Mouse (Mus musculus): ENCODE measurements around the gene 1110051M20Rik. TPM values are rescaled to one million over a fixed set of nuclear protein-coding genes. Genes with fewer than 3 reads are reported as not detected.
A peak's percentile ranks its signal among the peaks of the same experiment; 100 is the strongest.

Gene 1110051M20Rik
- total RNA-seq, 2 experiments from 2014 or later, result 110 to 122 TPM

DNA sequence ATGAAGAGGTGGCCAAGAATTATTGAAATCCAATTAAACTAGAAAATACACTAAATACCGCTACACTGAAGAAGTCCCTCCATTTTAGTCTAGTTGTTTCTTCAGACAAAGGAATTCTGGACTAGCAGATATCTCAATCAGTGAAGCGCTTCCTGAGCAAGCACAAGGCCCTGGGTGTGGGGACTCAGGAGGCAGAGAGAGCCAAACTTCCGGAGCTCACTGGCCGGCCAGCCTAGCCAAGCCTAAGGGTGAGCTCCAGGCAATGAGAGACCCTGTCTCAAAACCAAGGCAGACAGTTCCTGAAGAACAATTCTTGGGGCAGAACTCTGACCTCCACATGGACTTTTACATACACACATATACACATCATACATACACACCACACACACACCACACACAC lies 95.6 kb downstream of the 1110051M20Rik start:
- no peak for DNase-seq (ENCODE audit: low spot score in 2 of 2)
- no peak overlapping the region for H3K4me3 ChIP-seq
- H3K27ac ChIP-seq, result no peak overlapping the region
- TF ChIP-seq CTCF (conservative IDR thresholded peaks at IDR 0.05), result no peak

DNA sequence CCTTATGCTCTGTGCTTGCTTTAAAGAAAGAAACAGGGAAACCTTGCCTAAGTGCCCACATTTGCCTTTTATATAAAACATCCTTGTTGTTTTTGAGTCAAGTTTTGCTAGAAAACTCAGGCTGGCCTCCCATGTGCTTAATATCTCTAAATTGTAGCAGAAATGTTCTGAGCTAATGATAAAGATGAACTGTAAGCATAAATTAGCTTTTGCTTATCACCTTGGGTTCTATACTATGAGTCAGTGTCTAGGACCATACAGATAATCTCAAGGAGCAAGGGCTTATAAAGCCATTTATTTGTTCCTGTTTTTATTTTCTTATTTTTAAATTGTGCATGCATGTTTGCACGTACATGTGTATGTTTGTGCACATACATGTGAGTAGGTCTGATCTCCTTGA lies 98.9 kb downstream of the 1110051M20Rik start:
- no peak overlapping the region for H3K27ac ChIP-seq
- no peak for DNase-seq (ENCODE audit: low spot score in 2 of 2)
- no peak overlapping the region for H3K4me3 ChIP-seq
- TF ChIP-seq CTCF (conservative IDR thresholded peaks at IDR 0.05), result no peak

DNA sequence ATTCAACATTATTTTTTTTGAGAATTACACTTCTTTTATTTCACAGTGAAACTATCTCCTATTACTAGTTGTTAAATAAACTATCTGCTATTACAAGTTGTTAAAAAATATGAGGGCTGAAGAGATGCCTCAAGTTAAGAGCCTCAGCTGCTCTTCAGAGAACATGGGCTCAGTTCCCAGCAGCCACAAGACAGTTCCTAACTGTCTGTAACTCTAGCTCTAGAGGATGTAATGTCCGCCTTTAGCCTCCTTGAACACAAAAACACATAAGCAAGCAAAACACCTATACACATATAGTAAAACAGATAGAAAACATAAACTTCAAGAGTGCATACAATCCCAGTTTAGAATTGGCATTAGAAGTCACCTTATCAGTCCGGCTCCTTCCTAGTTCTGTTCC lies 104.9 kb downstream of the 1110051M20Rik start:
- DNase-seq (ENCODE audit: low spot score in 2 of 2), result no peak
- no peak overlapping the region for H3K27ac ChIP-seq
- H3K4me3 ChIP-seq, result no peak overlapping the region
- no peak for TF ChIP-seq CTCF (conservative IDR thresholded peaks at IDR 0.05)

DNA sequence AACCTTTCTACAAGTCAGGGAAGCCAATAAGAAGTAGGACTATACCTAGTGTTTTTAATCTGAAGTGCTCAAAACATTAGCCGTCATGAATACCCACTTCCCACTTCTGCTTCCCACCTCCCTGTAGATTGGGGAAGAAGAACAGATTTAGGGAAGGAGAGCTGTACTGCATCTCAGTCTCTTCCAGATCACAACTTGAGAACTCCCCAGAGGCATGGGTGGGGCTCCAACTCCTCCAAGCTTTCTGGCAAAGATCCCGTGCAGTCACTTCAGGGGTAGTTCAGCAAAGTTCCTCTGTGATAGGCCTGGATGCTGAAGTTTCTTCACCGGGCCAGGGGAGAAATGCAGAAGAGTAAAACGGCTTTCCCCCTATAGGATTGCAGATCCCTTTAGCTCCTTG lies 109.4 kb downstream of the 1110051M20Rik start:
- no peak overlapping the region for H3K4me3 ChIP-seq
- no peak for TF ChIP-seq CTCF (conservative IDR thresholded peaks at IDR 0.05)
- no peak overlapping the region for H3K27ac ChIP-seq
- DNase-seq (ENCODE audit: low spot score in 2 of 2), result no peak

DNA sequence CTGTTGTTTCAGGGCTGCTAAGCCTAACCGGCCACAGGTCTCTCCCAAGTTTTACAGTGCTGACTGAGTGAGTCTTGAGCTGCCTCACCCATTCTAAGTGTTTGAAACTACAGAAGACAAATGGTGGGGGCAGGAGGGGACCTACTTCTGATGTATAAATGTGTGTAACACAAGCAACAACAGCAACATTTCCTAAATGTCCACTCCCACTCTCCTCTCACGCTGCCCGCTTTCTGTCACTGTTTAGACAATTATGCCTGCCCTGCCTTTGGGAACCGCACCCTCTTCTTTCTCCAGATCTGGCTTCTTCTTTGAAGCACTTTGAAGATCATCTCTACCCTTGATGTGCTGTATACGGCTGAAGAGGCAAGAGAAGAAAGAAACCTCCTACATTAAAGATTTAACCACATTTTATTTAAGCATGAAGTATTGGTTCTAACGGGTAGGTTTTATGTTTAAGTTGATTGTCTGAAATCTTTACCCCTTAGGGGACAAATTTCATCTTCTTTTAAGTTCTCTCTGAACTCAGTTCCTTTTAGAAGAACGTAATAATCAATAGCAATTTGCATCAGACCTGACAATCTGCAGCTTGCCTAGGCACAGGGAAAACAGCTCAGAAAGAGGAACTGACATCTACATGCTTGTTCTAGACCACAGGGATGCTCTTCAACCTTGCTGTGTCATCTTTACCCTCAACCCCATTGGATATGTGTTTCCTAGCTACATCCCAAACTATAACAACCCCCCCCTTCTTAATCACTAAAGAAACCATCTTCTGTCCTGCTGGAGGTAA lies 113.3 kb downstream of the 1110051M20Rik start:
- no peak overlapping the region for H3K4me3 ChIP-seq
- H3K27ac ChIP-seq, result peak overlapping the region; percentile 71
- no peak for TF ChIP-seq CTCF (conservative IDR thresholded peaks at IDR 0.05)
- no peak for DNase-seq (ENCODE audit: low spot score in 2 of 2)

DNA sequence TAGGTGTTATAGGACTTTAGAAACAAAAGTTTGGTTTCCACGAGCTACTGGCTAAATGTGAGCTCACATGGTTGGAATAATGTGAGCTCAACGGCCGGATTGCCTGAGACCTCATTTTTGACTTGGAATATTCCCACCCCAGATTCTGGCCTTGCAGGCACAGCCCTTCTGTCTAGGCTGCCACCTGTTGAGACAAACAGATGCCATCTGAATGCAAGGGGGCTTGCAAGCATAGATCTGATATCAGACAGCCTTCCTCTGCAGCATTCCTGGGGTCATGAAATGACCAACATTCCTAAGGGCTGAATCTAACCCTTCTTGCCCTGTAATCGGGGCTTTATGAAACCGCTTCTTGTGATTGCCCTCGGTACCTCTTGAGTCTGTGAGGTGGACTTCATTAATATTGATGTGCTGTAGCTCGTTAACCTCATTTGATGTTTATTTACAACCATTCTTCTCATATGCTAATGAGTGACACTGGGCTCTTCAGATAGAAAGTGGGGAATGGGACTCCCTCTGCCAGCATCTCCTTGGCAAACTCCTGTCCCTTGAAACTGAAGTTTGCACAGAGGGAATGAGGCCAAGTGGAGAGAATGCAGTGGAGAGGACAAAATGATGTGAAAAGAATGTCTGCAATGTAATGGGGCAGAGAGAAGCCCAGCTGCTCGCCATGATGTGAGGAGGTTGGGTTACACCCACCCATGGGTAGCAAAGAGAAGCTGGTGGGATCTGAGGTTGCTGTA lies 114.3 kb downstream of the 1110051M20Rik start:
- TF ChIP-seq CTCF (conservative IDR thresholded peaks at IDR 0.05), result no peak
- no peak for DNase-seq (ENCODE audit: low spot score in 2 of 2)
- peak overlapping the region; percentile 71 for H3K27ac ChIP-seq
- no peak overlapping the region for H3K4me3 ChIP-seq

DNA sequence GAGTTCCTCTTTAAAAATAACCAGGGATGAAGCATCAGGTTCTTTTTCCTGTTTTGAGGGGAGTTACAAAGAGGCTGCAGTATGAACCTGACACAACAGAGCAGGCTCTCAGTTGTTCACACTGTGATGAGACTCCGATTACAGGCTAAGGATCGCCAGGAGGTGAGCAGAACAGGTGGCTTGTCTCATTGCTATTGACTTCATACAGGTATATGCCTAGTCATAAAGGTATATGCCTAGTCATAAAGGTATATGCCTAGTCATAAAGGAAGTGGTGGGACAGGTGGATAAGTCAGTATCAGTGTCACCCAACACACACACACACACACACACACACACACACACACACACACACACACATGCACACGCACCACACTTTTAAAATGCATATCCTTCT lies 115.8 kb downstream of the 1110051M20Rik start:
- Histone ChIP-seq H3K4me3 (no peak overlapping the region), H3K27ac (peak overlapping the region; percentile 79)
- no peak for TF ChIP-seq CTCF (conservative IDR thresholded peaks at IDR 0.05)
- no peak for DNase-seq (ENCODE audit: low spot score in 2 of 2)

DNA sequence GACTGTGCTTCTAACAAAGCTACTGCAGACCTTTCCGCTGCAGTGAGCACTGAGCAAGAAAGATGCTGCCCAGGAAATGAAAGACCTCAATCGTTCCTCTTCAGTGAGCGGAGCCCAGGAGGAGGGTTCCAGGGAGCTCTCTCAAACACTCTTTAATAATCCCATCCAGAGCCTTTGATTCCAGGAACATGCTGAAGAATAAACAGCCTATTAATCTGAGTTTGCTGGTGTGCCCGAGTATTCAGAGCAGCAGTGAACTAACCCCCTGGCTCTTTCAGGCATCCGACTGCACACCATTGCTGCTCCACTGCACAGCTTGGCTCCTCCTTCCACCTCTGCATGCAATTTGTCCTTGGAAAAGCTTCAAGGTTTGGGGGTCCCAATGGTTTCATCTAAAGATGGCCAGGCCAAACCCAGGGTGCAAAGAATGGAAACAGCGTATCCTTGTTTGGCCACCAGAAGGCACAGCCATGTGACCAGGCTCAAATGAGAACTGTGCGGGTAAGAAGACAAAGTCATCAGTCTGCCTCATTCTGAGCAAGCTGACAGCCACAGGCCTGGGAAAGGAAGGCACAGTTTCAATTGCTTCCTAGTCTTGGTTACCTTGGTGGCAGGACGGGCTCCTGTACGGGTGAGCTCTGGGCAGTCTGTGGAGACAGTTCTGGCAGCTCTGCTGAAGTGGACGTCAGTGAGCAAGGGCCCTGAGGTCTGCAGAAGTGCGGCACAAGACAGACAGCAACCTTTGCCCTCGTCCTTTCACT lies 116.4 kb downstream of the 1110051M20Rik start:
- Histone ChIP-seq H3K4me3 (no peak overlapping the region), H3K27ac (peak overlapping the region; percentile 79)
- peak; percentile 30 for TF ChIP-seq CTCF (conservative IDR thresholded peaks at IDR 0.05)
- DNase-seq (ENCODE audit: low spot score in 2 of 2), result peak; percentile 32 to 72

DNA sequence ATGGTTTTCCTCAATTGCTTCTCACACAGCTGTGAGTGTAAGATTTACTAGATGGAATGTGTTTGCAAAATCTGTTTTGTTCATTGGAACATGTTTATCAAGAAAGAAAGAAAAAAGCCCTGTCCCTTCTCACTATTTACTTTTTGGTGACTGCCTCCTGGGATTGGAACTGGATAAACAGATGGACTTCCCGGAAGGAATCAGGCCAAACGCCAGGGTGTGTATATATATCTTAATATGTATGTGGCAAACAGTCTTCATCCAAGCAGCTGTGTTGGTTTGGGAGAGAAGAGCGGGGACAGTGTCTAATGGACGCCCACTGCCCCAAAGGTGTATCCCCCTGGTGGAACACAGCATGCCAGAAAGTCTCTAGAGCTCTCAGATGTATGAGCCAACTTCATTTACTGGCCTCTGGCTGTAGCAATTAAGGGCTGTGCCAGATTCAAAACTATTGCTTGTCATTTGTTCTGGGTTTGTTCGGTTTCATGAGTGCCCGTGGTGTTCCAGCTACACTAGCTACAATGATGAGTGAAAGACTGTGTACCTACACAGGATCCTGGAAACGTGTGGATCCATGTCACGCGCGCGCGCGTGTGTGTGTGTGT lies 117.7 kb downstream of the 1110051M20Rik start:
- H3K27ac ChIP-seq, result peak overlapping the region; percentile 79
- TF ChIP-seq CTCF (conservative IDR thresholded peaks at IDR 0.05), result no peak; the same call in 1 of the 2 replicates
- no peak overlapping the region for H3K4me3 ChIP-seq
- no peak for DNase-seq (ENCODE audit: low spot score in 2 of 2)

DNA sequence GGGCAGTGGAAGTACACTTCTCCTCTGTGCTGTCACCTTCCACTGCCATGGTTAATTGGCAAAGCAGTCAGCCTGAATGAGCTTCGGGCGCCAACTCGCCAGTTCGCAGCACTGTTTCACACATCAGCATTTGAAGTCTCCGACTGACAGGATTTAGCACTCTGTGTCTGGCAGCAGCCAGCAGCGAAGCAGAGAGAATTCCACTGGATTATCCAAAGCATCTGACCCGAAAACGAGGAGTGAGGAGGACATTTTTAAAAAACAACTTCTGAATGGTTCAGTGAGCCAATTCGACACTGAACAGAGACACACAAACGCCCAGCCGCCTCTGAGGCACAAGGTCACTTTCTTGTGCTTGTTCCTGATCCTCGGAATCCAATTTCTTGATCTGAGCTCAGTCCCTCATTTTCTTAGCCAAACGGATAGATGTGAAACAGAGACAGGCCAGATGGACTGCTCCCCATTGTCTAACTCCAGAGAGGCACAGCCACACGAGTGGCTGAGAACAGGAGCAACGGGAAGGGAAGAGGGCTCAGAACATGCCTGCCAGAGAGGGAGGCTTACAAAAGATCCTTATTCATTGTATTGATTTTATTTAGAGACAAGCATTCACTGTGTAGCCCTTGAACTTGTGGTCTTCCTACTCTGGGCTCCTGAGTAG lies 119.6 kb downstream of the 1110051M20Rik start:
- Histone ChIP-seq H3K4me3 (no peak overlapping the region), H3K27ac (peak overlapping the region; percentile 86)
- peak in 1 of 2 experiments; percentile 44 for DNase-seq (ENCODE audit: low spot score in 2 of 2)
- no peak for TF ChIP-seq CTCF (conservative IDR thresholded peaks at IDR 0.05)

DNA sequence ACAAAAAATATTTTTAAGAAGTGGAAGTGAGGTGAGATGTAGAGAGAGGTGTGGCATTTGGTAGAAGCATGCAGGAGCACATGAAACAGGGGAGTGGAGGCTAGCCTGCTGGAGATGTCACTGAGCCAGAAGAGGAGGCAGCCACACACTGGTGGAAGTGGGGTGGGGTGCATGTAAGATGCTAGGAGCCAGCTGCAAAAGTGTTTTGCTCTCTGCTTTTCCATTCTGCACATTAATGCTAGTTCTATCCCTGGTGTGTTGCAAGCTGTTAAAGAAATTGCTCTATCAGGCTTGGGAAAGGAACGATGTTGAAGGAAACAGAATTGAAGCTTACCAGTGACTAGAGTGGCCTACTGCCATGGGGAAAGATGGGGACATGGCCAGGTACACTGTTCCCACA lies 120.2 kb downstream of the 1110051M20Rik start:
- H3K4me3 ChIP-seq, result no peak overlapping the region
- TF ChIP-seq CTCF (conservative IDR thresholded peaks at IDR 0.05), result no peak
- no peak for DNase-seq (ENCODE audit: low spot score in 2 of 2)
- H3K27ac ChIP-seq, result peak overlapping the region; percentile 86

DNA sequence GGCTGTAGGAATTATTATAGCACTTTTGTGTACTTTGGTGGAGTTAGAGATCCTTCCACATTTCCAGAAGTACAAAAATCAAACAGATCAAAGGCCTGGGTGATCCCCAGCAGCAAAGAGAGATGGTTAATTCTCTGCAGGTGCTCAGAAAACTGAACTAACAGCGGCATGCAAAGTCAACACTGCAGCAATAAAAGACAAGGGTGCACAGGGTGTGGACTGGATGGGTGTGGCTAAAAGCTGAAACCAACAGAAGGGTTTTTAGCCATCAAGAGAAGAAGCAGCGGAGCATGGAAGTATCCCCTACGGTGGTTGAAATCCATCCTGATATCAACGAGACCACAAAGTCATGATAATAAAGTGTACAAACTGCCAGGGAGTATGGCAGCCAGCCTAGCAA lies 122.0 kb downstream of the 1110051M20Rik start:
- Histone ChIP-seq H3K4me3 (no peak overlapping the region), H3K27ac (peak overlapping the region; percentile 51; the same call in 1 of the 2 replicates)
- no peak for DNase-seq (ENCODE audit: low spot score in 2 of 2)
- no peak for TF ChIP-seq CTCF (conservative IDR thresholded peaks at IDR 0.05)
